Mouse (Mus musculus) heart, postnatal 0 days (tissue): ENCODE measurements at regions not wholly inside any gene's neighbourhood (a gene's known extent, or its start where the extent isn't known, plus 50 kb on each side); places are given as distances from the start of the nearest gene placed in this dataset.

ENCODE experiments used
- CTCF ChIP-seq: IDR thresholded peaks from 2 replicates; pipeline ENCODE4 v1.5.1; 2016; ENCODE audit warnings: antibody characterized with exemption, control low read depth, low read depth
- EP300 ChIP-seq: IDR thresholded peaks from 2 replicates; pipeline ENCODE4 v1.6.1; 2016; ENCODE audit warnings: antibody characterized with exemption, low read depth

DNA sequence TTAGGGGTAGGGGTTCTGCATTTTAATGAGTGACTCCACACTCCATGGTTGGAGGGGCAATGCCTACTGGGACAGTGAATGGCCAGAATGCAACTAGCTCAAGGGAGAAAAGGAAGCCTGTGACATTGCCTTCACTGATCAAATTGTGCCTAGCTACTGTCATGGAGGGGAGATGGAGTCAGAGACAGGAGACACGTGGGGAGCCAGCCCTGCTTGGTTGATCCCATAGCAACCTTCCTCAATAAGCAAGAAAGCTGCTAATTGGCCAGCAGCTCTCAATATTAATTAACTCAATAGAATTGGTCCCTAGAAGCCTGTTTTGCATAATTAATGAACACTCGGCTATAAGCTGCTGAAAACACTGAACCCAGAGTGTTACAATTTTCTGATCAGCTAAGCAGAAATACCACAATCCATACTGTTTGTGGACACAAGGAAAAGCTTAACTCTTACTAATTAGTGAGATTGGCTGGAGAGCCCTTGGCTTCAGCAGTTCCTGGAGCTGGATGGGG is 233.7 kb upstream of the Eif4g2 start:
- TF ChIP-seq CTCF (no peak), EP300 (no peak)
